Comparison of ENCODE assay signal across 11 mouse cellular contexts in the genomic region with DNA sequence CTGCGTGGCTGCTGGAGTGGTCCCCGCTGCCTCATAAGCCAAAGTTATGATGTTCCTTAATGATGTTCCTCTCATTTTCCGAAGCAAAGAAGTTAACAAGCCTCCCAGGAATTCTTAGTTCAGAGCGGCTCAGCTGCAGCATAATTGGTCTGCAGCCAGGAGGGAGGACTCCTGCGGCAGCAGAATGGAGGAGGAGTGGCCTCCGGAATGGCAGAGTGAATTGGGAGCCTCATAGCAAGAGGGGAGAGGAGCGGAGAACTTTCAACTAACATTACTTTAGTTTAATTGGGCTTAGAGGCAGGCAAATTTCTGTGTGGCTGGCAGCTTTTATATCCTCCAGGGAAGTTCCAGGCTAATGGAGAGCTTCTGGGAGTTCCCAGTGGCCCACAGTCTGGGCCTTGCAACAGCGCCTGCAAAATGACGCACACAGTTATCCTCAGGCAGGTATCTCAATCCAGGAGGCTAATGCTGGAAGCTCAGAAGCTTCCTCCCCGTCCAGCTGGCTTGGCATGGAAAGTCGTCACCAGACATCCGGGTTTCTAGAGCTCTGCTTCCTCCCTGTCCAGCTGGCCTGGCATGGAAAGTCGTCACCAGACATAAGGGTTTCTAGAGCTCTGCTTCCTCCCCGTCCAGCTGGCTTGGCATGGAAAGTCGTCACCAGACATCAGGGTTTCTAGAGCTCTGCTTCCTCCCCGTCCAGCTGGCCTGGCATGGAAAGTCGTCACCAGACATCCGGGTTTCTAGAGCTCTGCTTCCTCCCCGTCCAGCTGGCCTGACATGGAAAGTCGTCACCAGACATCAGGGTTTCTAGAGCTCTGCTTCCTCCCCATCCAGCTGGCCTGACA. TPM values are rescaled to one million over a fixed set of nuclear protein-coding genes. Genes with fewer than 3 reads are reported as not detected.
DNase-seq lines count a peak whose midpoint lies in the region; ATAC-seq and TF ChIP-seq lines count a peak whose summit lies in the region.
"Had no signal": no experiment of that assay in that cellular context is flagged by ENCODE, and none has a peak within 500 bp of the region (broad histone marks: within the 10 kb centered on the region; RNA-seq: fewer than 3 reads in every experiment).

No protein-coding gene starts in this region.

- 0 out of 2 replicates have a peak overlapping the region, but pooled peaks have one; percentile 18 for H3K4me2 ChIP-seq in kidney, postnatal 0 days (ENCODE audit: low read length)
- H3K4me2 ChIP-seq in stomach, embryonic 15.5 days, result peak overlapping the region; percentile 8; the same call in 1 of the 2 replicates
- H3K4me2 ChIP-seq: midbrain, embryonic 12.5 days had no signal

- no peaks in the 10 kb centered on the region for H3K36me3 ChIP-seq in kidney, postnatal 0 days (ENCODE audit: insufficient read depth, low read length)
- H3K36me3 ChIP-seq in stomach, embryonic 15.5 days, result no peaks in the 10 kb centered on the region
- H3K36me3 ChIP-seq: midbrain, embryonic 12.5 days had no signal

- no peaks in the 10 kb centered on the region for H3K9me3 ChIP-seq in kidney, postnatal 0 days (replicated peaks; ENCODE audit: low read length)
- H3K9me3 ChIP-seq in stomach, embryonic 15.5 days, result no peaks in the 10 kb centered on the region
- H3K9me3 ChIP-seq: midbrain, embryonic 12.5 days had no signal

- no peaks in the 10 kb centered on the region for H3K4me1 ChIP-seq in kidney, postnatal 0 days (replicated peaks; ENCODE audit: insufficient read depth, low read length)
- H3K4me1 ChIP-seq in stomach, embryonic 15.5 days, result no peaks in the 10 kb centered on the region
- H3K4me1 ChIP-seq: midbrain, embryonic 12.5 days had no signal

- DNase-seq in cerebellum, postnatal 14 days, result peak; percentile 9 to 19
- DNase-seq in cerebellum, adult 9-10 months, result no peak
- DNase-seq in kidney, postnatal 0 days (ENCODE audit: low spot score), result peak; percentile 75
- DNase-seq in kidney, adult 9 months, result no peak
- DNase-seq in right cerebral cortex, postnatal 10 days (ENCODE audit: low spot score in 2 of 2), result peak; percentile 39 to 59
- DNase-seq in right cerebral cortex, adult 18-20 months, result no peak
- DNase-seq in ovary, adult 18-20 months (ENCODE audit: low spot score), result no peak

- no peak overlapping the region for H3K27ac ChIP-seq in kidney, postnatal 0 days
- H3K27ac ChIP-seq in stomach, embryonic 15.5 days, result peak overlapping the region; percentile 50; the same call in 1 of the 2 replicates
- H3K27ac ChIP-seq: midbrain, embryonic 12.5 days had no signal

- TF ChIP-seq CTCF in kidney, postnatal 0 days (IDR thresholded peaks at IDR 0.05; ENCODE audit: low read depth), result no peak

- H3K9ac ChIP-seq in kidney, postnatal 0 days (ENCODE audit: low read depth, low read length), result no peak overlapping the region
- no peak overlapping the region for H3K9ac ChIP-seq in stomach, embryonic 15.5 days
- H3K9ac ChIP-seq: midbrain, embryonic 12.5 days had no signal

- WGBS in kidney, postnatal 0 days, result 34% methylated on average over 20 of the region's 20 CpGs
- WGBS in stomach, embryonic 15.5 days, result 43% methylated on average over 20 of the region's 20 CpGs

- no peaks in the 10 kb centered on the region for H3K27me3 ChIP-seq in kidney, postnatal 0 days (ENCODE audit: insufficient read depth, low read length)
- H3K27me3 ChIP-seq in stomach, embryonic 15.5 days (replicated peaks), result no peaks in the 10 kb centered on the region
- H3K27me3 ChIP-seq: midbrain, embryonic 12.5 days had no signal

- no peak overlapping the region for H3K4me3 ChIP-seq in kidney, postnatal 0 days (replicated peaks; ENCODE audit: low read depth, low read length)
- no peak overlapping the region for H3K4me3 ChIP-seq in stomach, embryonic 15.5 days (replicated peaks)
- H3K4me3 ChIP-seq: midbrain, embryonic 12.5 days had no signal

- ATAC-seq in kidney, postnatal 0 days (replicated peaks; ENCODE audit: low FRiP score, low read depth), result no peak
- ATAC-seq in stomach, embryonic 15.5 days (ENCODE audit: insufficient read depth, low FRiP score, low read depth), result no peak

RNA-seq across cellular contexts. Expression of gene Olfr62, which starts 16.2 kb away (rescaled TPM):
- polyA plus RNA-seq in kidney, postnatal 0 days (2015; fragmentation: Nextera tagmentation; extraction: Ambion mirVana), result not detected in 2 replicates
- not detected in 2 replicates for polyA plus RNA-seq in stomach, embryonic 15.5 days (2015; fragmentation: Nextera tagmentation; extraction: Ambion mirVana)
- polyA plus RNA-seq: embryonic facial prominence, embryonic 11.5 days; large intestine, adult 2 months; midbrain, embryonic 12.5 days had no signal

RNA-seq across cellular contexts. Expression of gene Ebna1bp2, which starts 22.0 kb away (rescaled TPM):
- polyA plus RNA-seq in kidney, postnatal 0 days (2015; fragmentation: Nextera tagmentation; extraction: Ambion mirVana), result 139 and 150 TPM in 2 replicates
- polyA plus RNA-seq in stomach, embryonic 15.5 days (2015; fragmentation: Nextera tagmentation; extraction: Ambion mirVana), result 129 and 151 TPM in 2 replicates

RNA-seq across cellular contexts. Expression of gene Cfap57, which starts 22.0 kb away (rescaled TPM):
- polyA plus RNA-seq in kidney, postnatal 0 days (2015; fragmentation: Nextera tagmentation; extraction: Ambion mirVana), result 0.04 and 0.09 TPM in 2 replicates
- 0.06 and 0.33 TPM in 2 replicates for polyA plus RNA-seq in stomach, embryonic 15.5 days (2015; fragmentation: Nextera tagmentation; extraction: Ambion mirVana)

RNA-seq across cellular contexts. Expression of gene Olfr1342, which starts 50.0 kb away (rescaled TPM):
- polyA plus RNA-seq in kidney, postnatal 0 days (2015; fragmentation: Nextera tagmentation; extraction: Ambion mirVana), result 0.03 and 0.13 TPM in 2 replicates
- not detected in 2 replicates for polyA plus RNA-seq in stomach, embryonic 15.5 days (2015; fragmentation: Nextera tagmentation; extraction: Ambion mirVana)
- polyA plus RNA-seq: embryonic facial prominence, embryonic 11.5 days; large intestine, adult 2 months; midbrain, embryonic 12.5 days had no signal

Comparison
In these comparisons a context has a peak if more than half of its experiments do, and no peak if none do; other contexts are left out.
1. DNase-seq: peak in cerebellum, postnatal 14 days (2 of 2), kidney, postnatal 0 days (single experiment) and right cerebral cortex, postnatal 10 days (2 of 2); none in cerebellum, adult 9-10 months (single experiment), kidney, adult 9 months (single experiment), right cerebral cortex, adult 18-20 months (single experiment) and ovary, adult 18-20 months (single experiment).